Mouse (Mus musculus): ENCODE results near the gene Spaca4. TPM values are rescaled to one million over a fixed set of nuclear protein-coding genes. Genes with fewer than 3 reads are reported as not detected.

The Spaca4 gene
- polyA plus RNA-seq, 1 experiment from 2014 or later, result not detected

DNA sequence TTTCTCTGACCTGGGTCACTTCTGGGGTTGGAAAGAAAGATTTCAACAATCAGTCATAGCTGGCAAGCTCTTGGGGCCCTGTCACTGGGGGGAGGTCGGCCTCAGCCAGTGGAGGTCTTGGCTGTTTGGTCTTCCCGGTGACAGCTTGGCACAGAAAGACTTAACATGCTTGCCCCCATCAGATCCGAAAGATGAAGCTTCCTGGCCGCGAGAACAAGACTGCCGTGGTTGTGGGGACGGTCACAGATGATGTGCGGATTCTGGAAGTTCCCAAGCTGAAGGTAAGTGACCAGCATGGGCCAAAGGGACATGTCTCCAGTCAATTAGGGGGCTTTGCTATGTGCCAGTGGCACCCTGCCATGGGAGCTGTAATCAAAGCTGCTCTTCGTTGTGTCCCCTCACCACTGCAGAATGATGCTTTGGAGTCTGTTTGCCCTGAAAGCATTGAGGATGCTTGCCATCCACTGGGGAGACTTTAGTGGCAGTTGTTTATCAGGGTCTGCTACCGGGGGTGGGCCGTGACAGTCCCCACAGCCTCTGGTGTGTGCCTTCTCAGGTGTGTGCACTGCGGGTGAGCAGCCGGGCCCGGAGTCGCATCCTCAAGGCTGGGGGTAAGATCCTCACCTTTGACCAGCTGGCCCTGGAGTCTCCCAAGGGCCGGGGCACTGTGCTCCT lies 5.7 kb downstream of the Spaca4 start:
- H3K36me3 ChIP-seq (ENCODE audit: insufficient read depth, low read length), result peaks cover 28% of the 10 kb centered on the region; the same call in 1 of the 2 replicates
- H3K27me3 ChIP-seq (ENCODE audit: insufficient read depth, low read length), result no peaks in the 10 kb centered on the region
- H3K27ac ChIP-seq, result no peak overlapping the region
- DNase-seq (ENCODE audit: low spot score), result no peak
- no peak for ATAC-seq (replicated peaks; ENCODE audit: low FRiP score, low read depth)
- H3K4me2 ChIP-seq (ENCODE audit: low read length), result peak overlapping the region; percentile 86
- no peak overlapping the region for H3K4me3 ChIP-seq (replicated peaks; ENCODE audit: low read depth, low read length)
- TF ChIP-seq CTCF (IDR thresholded peaks at IDR 0.05; ENCODE audit: low read depth), result no peak
- peaks cover 20% of the 10 kb centered on the region for H3K4me1 ChIP-seq (replicated peaks; ENCODE audit: insufficient read depth, low read length)
- WGBS, result 87% methylated on average over 15 of the region's 16 CpGs
- H3K9me3 ChIP-seq (replicated peaks; ENCODE audit: low read length), result no peaks in the 10 kb centered on the region
- H3K9ac ChIP-seq (ENCODE audit: low read depth, low read length), result peak overlapping the region; percentile 90; the same call in 1 of the 2 replicates

DNA sequence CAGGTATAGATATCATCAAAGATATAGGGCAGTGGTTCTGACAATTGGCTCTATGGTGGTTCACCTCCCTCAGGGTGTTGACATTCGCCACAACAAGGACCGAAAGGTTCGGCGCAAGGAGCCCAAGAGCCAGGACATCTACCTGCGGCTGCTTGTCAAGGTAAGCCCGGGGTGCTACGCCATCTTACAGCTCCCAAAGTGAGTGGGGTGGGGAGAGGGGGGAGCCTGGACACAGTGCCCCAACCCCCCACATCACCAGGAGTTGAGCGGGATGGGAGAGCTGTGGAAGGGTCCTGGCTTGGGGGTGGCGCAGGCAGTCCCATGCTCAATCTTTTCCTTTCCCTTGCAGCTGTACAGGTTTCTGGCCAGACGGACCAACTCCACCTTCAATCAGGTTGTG lies 6.4 kb downstream of the Spaca4 start:
- peak overlapping the region; percentile 91; the same call in 1 of the 2 replicates for H3K27ac ChIP-seq
- ATAC-seq (replicated peaks; ENCODE audit: low FRiP score, low read depth), result no peak
- H3K4me2 ChIP-seq (ENCODE audit: low read length), result peak overlapping the region; percentile 86
- TF ChIP-seq CTCF (IDR thresholded peaks at IDR 0.05; ENCODE audit: low read depth), result no peak
- peaks cover 21% of the 10 kb centered on the region; the same call in 1 of the 2 replicates for H3K36me3 ChIP-seq (ENCODE audit: insufficient read depth, low read length)
- H3K4me3 ChIP-seq (replicated peaks; ENCODE audit: low read depth, low read length), result peak overlapping the region; percentile 88
- H3K9ac ChIP-seq (ENCODE audit: low read depth, low read length), result peak overlapping the region; percentile 90
- peaks cover 20% of the 10 kb centered on the region for H3K4me1 ChIP-seq (replicated peaks; ENCODE audit: insufficient read depth, low read length)
- no peaks in the 10 kb centered on the region for H3K9me3 ChIP-seq (replicated peaks; ENCODE audit: low read length)
- no peaks in the 10 kb centered on the region for H3K27me3 ChIP-seq (ENCODE audit: insufficient read depth, low read length)
- DNase-seq (ENCODE audit: low spot score), result no peak
- 77% methylated on average over 10 of the region's 10 CpGs for WGBS

- ATAC-seq (replicated peaks; ENCODE audit: low FRiP score, low read depth) (no peak), DNase-seq (ENCODE audit: low spot score) (peak; percentile 56)
- peak overlapping the region; percentile 91 for H3K27ac ChIP-seq
- no peaks in the 10 kb centered on the region for H3K9me3 ChIP-seq (replicated peaks; ENCODE audit: low read length)
- H3K36me3 ChIP-seq (ENCODE audit: insufficient read depth, low read length), result peaks cover 23% of the 10 kb centered on the region
- H3K4me2 ChIP-seq (ENCODE audit: low read length), result peak overlapping the region; percentile 86
- peak overlapping the region; percentile 90 for H3K9ac ChIP-seq (ENCODE audit: low read depth, low read length)
- peaks cover 20% of the 10 kb centered on the region for H3K4me1 ChIP-seq (replicated peaks; ENCODE audit: insufficient read depth, low read length)
- under 1% methylated on average over 20 of the region's 20 CpGs for WGBS
- no peaks in the 10 kb centered on the region for H3K27me3 ChIP-seq (ENCODE audit: insufficient read depth, low read length)
- no peak for TF ChIP-seq CTCF (IDR thresholded peaks at IDR 0.05; ENCODE audit: low read depth)
- H3K4me3 ChIP-seq (replicated peaks; ENCODE audit: low read depth, low read length), result peak overlapping the region; percentile 88
Measured at GRCm38 (mm10) chr7:45718331-45718730, 7.3 kb downstream of the Spaca4 start.

DNA sequence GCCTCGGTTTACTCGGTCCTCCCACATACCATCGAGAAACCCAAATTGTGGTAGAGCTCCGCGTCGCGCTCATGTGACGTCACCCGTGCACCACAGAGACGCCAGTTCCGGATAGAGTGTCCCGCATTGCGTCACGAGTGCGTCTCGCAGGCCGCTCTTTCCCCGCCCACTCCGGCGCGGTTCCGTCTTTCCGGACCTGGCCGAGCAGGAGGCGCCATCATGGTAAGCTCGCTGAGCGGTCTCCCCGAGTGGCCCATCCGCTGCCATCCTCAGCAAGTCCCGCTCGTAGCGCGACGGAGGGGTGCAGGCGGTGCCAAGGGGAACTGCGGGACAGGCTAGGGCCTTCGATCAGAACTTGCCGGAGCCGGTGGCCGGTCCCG lies 7.7 kb downstream of the Spaca4 start, which contains the start of gene Sphk2:
Sphk2 (minus strand) TSS at position 85 of the 380 bp plus-strand sequence.
- H3K36me3 ChIP-seq (ENCODE audit: insufficient read depth, low read length), result peaks cover 27% of the 10 kb centered on the region
- under 1% methylated on average over 41 of the region's 41 CpGs for WGBS
- peak within 1 kb of the TSS; percentile 86 for H3K4me2 ChIP-seq (ENCODE audit: low read length)
- H3K9ac ChIP-seq (ENCODE audit: low read depth, low read length), result peak within 1 kb of the TSS; percentile 90
- H3K9me3 ChIP-seq (replicated peaks; ENCODE audit: low read length), result no peaks in the 10 kb centered on the region
- TF ChIP-seq CTCF (IDR thresholded peaks at IDR 0.05; ENCODE audit: low read depth), result no peak
- ATAC-seq (replicated peaks; ENCODE audit: low FRiP score, low read depth) (peak; percentile 67), DNase-seq (ENCODE audit: low spot score) (peak; percentile 98)
- peak within 1 kb of the TSS; percentile 91 for H3K27ac ChIP-seq
- peaks cover 20% of the 10 kb centered on the region for H3K4me1 ChIP-seq (replicated peaks; ENCODE audit: insufficient read depth, low read length)
- H3K27me3 ChIP-seq (ENCODE audit: insufficient read depth, low read length), result no peaks in the 10 kb centered on the region
- H3K4me3 ChIP-seq (replicated peaks; ENCODE audit: low read depth, low read length), result peak within 1 kb of the TSS; percentile 88

DNA sequence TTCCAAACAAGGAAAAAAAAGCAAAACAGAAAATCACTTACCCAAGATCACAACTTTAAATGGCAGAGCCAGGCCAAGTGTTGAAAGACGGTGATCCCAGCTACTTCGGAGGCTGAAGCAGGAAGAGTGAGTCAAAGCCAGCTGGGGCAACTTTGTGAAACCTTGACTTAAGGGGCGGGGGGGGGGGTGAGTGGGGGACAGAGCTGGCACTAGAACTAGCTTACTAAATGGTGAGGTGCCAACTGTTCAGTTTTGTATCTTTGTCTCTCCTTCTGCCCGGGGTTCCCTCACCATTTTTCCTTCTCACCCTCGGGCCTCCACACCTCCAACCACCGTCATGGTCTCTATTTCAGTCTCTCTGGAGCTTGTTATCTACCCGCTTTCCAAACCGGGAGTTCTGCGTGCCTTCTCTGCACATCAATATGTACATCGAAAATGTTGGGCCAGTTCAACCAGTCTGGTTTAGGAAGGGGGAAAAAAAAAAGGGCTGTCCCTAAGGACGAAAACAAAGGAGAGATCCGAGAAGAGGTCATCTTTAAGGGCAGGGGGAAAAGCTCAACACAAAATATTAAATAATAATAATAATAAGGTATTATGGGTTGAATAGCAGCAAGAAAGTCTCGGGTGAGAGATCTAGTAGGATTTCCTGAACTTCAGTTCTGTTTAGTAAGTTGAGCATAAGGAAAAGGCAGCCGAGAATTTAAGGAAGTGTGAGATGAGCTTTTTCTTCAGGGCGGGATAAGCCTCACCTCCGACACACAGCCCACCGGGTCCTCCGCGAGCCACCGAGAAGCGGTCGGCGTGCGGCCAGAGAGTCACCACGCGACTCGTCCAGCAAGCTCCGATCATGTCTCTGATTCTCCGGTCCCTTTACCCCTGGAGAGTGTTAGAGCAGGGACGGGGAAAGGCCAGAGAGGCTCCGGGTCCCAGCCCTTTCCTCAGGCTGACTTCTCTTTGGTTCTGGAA lies 8.4 kb downstream of the Spaca4 start:
- peak overlapping the region; percentile 77 for H3K9ac ChIP-seq (ENCODE audit: low read depth, low read length)
- no peak for DNase-seq (ENCODE audit: low spot score)
- no peaks in the 10 kb centered on the region for H3K27me3 ChIP-seq (ENCODE audit: insufficient read depth, low read length)
- peaks cover 20% of the 10 kb centered on the region for H3K4me1 ChIP-seq (replicated peaks; ENCODE audit: insufficient read depth, low read length)
- no peak; the same call in 1 of the 2 replicates for ATAC-seq (replicated peaks; ENCODE audit: low FRiP score, low read depth)
- peak overlapping the region; percentile 70 for H3K4me2 ChIP-seq (ENCODE audit: low read length)
- TF ChIP-seq CTCF (IDR thresholded peaks at IDR 0.05; ENCODE audit: low read depth), result no peak
- H3K27ac ChIP-seq, result peak overlapping the region; percentile 91
- 9% methylated on average over 31 of the region's 31 CpGs for WGBS
- H3K9me3 ChIP-seq (replicated peaks; ENCODE audit: low read length), result no peaks in the 10 kb centered on the region
- H3K4me3 ChIP-seq (replicated peaks; ENCODE audit: low read depth, low read length), result peak overlapping the region; percentile 88
- H3K36me3 ChIP-seq (ENCODE audit: insufficient read depth, low read length), result peaks cover 34% of the 10 kb centered on the region

- peaks cover 35% of the 10 kb centered on the region for H3K36me3 ChIP-seq (ENCODE audit: insufficient read depth, low read length)
- WGBS, result 82% methylated on average over 3 of the region's 3 CpGs
- no peak overlapping the region for H3K27ac ChIP-seq
- no peak for TF ChIP-seq CTCF (IDR thresholded peaks at IDR 0.05; ENCODE audit: low read depth)
- H3K4me1 ChIP-seq (replicated peaks; ENCODE audit: insufficient read depth, low read length), result peaks cover 20% of the 10 kb centered on the region
- H3K9me3 ChIP-seq (replicated peaks; ENCODE audit: low read length), result no peaks in the 10 kb centered on the region
- DNase-seq (ENCODE audit: low spot score), result no peak
- peak overlapping the region; percentile 88; the same call in 1 of the 2 replicates for H3K4me3 ChIP-seq (replicated peaks; ENCODE audit: low read depth, low read length)
- H3K9ac ChIP-seq (ENCODE audit: low read depth, low read length), result peak overlapping the region; percentile 77; the same call in 1 of the 2 replicates
- no peak for ATAC-seq (replicated peaks; ENCODE audit: low FRiP score, low read depth)
- no peaks in the 10 kb centered on the region for H3K27me3 ChIP-seq (ENCODE audit: insufficient read depth, low read length)
- peak overlapping the region; percentile 70 for H3K4me2 ChIP-seq (ENCODE audit: low read length)
Measured at GRCm38 (mm10) chr7:45716460-45716857, 9.2 kb downstream of the Spaca4 start.

Measured in kidney, postnatal 0 days (tissue).